Mouse (Mus musculus): ENCODE measurements around the gene Hsp90aa1. TPM values are rescaled to one million over a fixed set of nuclear protein-coding genes. Genes with fewer than 3 reads are reported as not detected.

Hsp90aa1 gene
- 10 to 100 TPM; 60.2 to 64.2 TPM for polyA plus RNA-seq (2012; fragmentation: generic; extraction: Trizol)

DNA sequence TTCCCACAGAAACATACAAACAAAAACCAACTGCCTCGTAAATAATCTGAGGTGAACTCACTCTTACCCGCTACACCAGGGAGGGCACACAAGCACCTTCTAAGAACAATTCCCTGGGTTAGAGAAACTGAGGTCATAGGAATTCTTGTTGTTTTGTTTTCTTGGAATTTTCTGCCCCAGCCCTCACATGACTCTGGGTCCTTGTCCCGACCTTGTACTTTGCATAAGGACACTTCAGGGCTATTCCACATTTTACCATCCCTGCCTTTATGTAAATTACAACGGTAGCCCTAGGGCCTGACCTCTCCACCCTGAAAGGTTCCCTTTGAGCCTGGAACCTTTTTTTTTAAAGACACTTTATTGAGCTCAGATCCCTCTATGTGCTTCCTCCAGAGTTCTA is at the start of gene Hsp90aa1:
TSS of gene Hsp90aa1 (minus strand) at position 173 of the 400 bp plus-strand sequence.

DNA sequence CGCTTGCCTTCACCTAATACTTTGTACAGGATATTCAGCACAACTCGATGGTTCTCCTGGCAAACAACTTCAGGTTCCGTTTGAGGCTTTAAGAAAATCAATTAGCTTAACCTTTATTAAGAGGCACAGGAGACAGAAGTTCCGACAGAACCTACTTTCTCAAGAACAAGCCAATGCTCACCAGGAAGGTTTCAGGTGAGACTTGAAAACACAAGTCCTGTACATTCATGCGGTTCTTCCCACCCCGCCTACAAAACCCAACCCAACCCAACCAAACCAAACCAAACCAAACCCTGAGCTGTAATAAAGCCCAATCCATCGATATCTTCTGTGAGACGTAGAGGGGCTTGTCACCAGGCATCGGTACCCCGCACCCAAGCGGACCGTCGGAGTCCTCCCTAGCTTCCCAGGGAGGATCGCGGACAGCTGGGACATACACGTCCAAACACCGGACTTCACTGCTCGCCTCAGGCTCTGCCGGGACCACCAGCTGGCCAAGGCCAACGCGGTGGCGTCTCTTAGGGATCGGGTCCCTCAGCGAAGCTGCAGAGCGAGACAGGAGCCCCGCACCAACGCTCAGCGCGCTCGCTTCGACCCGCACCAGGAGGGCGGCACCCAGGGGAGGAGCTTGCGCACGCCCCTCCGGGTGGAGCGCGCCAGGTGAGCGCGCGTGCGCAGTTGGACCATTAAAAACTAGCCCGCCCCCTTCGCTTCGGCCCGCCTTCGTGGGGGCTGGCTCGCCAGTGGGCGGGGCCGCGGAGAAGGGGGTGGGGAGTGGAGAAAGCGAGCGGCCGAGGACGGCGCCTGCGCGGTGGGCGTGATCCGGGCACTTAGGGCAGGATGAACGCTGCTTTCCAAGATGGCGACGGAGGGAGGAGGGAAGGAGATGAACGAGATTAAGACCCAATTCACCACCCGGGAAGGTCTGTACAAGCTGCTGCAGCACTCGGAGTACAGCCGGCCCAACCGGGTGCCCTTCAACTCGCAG is 34.9 kb upstream of the Hsp90aa1 start, which contains the start of gene Wdr20:
TSS of gene Wdr20 (plus strand) at position 775 of the 988 bp plus-strand sequence.

GRCm38 (mm10) chr12:110682561-110683299 is 19.8 kb downstream of the Hsp90aa1 start, which contains the start of gene 1700001K19Rik:
TSS of gene 1700001K19Rik (minus strand) at chr12:110682619.

Other genes starting within 250 kb of the Hsp90aa1 start
- gene Dync1h1, start 101.3 kb downstream of the Hsp90aa1 start, polyA plus RNA-seq (2012; fragmentation: generic; extraction: Trizol), result 100 to 1,000 TPM in 1 of 2 experiments, 10 to 100 TPM in 1; 31.8 to 151 TPM
- under 1 TPM in 1 of 2 experiments, not detected in 1; 0.06 TPM for gene 1700001K19Rik, start 20.1 kb downstream of the Hsp90aa1 start, polyA plus RNA-seq (2012; fragmentation: generic; extraction: Trizol)
- gene Wdr20, start 35.2 kb upstream of the Hsp90aa1 start, polyA plus RNA-seq (2012; fragmentation: generic; extraction: Trizol), result 10 to 100 TPM in 1 of 2 experiments, under 1 TPM in 1; 0.98 to 11.8 TPM
- gene Mok, start 138.2 kb upstream of the Hsp90aa1 start, polyA plus RNA-seq (2012; fragmentation: generic; extraction: Trizol), result 1 to 10 TPM; 2.0 to 5.1 TPM
- gene Zfp839, start 147.5 kb upstream of the Hsp90aa1 start, polyA plus RNA-seq (2012; fragmentation: generic; extraction: Trizol), result 1 to 10 TPM in 1 of 2 experiments, under 1 TPM in 1; 0.48 to 4.0 TPM
- gene Cinp, start 186.4 kb upstream of the Hsp90aa1 start, polyA plus RNA-seq (2012; fragmentation: generic; extraction: Trizol), result 10 to 100 TPM; 39.8 to 40.9 TPM
- gene Tecpr2, start 186.5 kb upstream of the Hsp90aa1 start, polyA plus RNA-seq (2012; fragmentation: generic; extraction: Trizol), result 1 to 10 TPM in 1 of 2 experiments, under 1 TPM in 1; 0.44 to 3.1 TPM

All from C3H10T1/2 (cell line).